Mouse (Mus musculus): ENCODE data around the gene Nabp2. TPM values are rescaled to one million over a fixed set of nuclear protein-coding genes. Genes with fewer than 3 reads are reported as not detected.
A peak's percentile ranks its signal among the peaks of the same experiment; 100 is the strongest.

The Nabp2 gene
- polyA plus RNA-seq, 1 experiment = 23.4 TPM

- Histone ChIP-seq H3K4me3 (replicated peaks; ENCODE audit: extremely low read depth, low read depth, low read length) (peak overlapping the region; percentile 94), H3K4me1 (ENCODE audit: control insufficient read depth, insufficient read depth, low read length) (peaks cover 18% of the 10 kb centered on the region)
- under 1% methylated on average over 14 of the region's 14 CpGs for WGBS
- TF ChIP-seq CTCF (IDR thresholded peaks at IDR 0.05; ENCODE audit: insufficient read depth, low read length) (no peak), POLR2A (IDR thresholded peaks at IDR 0.05; ENCODE audit: borderline replicate concordance, extremely low read depth, low read depth, low read length) (no peak)
- DNase-seq = no peak
Measured at GRCm38 (mm10) chr10:128412055-128412381, 726 bp upstream of the Nabp2 start.

GRCm38 (mm10) chr10:128410560-128410845 lies 789 bp downstream of the Nabp2 start:
- Histone ChIP-seq H3K4me3 (replicated peaks; ENCODE audit: extremely low read depth, low read depth, low read length) (no peak overlapping the region), H3K4me1 (ENCODE audit: control insufficient read depth, insufficient read depth, low read length) (peaks cover 18% of the 10 kb centered on the region)
- 14% methylated on average over 4 of the region's 4 CpGs for WGBS
- no peak for DNase-seq
- no peak for TF ChIP-seq POLR2A (IDR thresholded peaks at IDR 0.05; ENCODE audit: borderline replicate concordance, extremely low read depth, low read depth, low read length)

- TF ChIP-seq POLR2A (IDR thresholded peaks at IDR 0.05; ENCODE audit: borderline replicate concordance, extremely low read depth, low read depth, low read length) (peak; percentile 47; the same call in 1 of the 2 replicates), CTCF (IDR thresholded peaks at IDR 0.05; ENCODE audit: insufficient read depth, low read length) (peak; percentile 51)
- 3% methylated on average over 36 of the region's 36 CpGs for WGBS
- Histone ChIP-seq H3K4me1 (ENCODE audit: control insufficient read depth, insufficient read depth, low read length) (peaks cover 18% of the 10 kb centered on the region), H3K4me3 (replicated peaks; ENCODE audit: extremely low read depth, low read depth, low read length) (peak overlapping the region; percentile 89)
- peak; percentile 91 for DNase-seq
Measured at GRCm38 (mm10) chr10:128409692-128410559, 1.4 kb downstream of the Nabp2 start.

- 17% methylated on average over 35 of the region's 35 CpGs for WGBS
- H3K4me3 ChIP-seq (replicated peaks; ENCODE audit: extremely low read depth, low read depth, low read length) = peak overlapping the region; percentile 89
- DNase-seq = no peak
- peaks cover 18% of the 10 kb centered on the region for H3K4me1 ChIP-seq (ENCODE audit: control insufficient read depth, insufficient read depth, low read length)
- TF ChIP-seq POLR2A (IDR thresholded peaks at IDR 0.05; ENCODE audit: borderline replicate concordance, extremely low read depth, low read depth, low read length) (no peak), CTCF (IDR thresholded peaks at IDR 0.05; ENCODE audit: insufficient read depth, low read length) (no peak)
Measured at GRCm38 (mm10) chr10:128408591-128409535, 2.4 kb downstream of the Nabp2 start.

GRCm38 (mm10) chr10:128403931-128404330 lies 7.4 kb downstream of the Nabp2 start:
- no peak overlapping the region for H3K4me3 ChIP-seq (replicated peaks; ENCODE audit: extremely low read depth, low read depth, low read length)
- peaks cover 3% of the 10 kb centered on the region for H3K4me1 ChIP-seq (ENCODE audit: control insufficient read depth, insufficient read depth, low read length)
- TF ChIP-seq CTCF (IDR thresholded peaks at IDR 0.05; ENCODE audit: insufficient read depth, low read length) (no peak), POLR2A (IDR thresholded peaks at IDR 0.05; ENCODE audit: borderline replicate concordance, extremely low read depth, low read depth, low read length) (no peak)
- no peak for DNase-seq
- WGBS = 80% methylated on average over 7 of the region's 7 CpGs

GRCm38 (mm10) chr10:128401638-128402037 lies 9.7 kb downstream of the Nabp2 start:
- 72% methylated on average over 9 of the region's 9 CpGs for WGBS
- TF ChIP-seq POLR2A (IDR thresholded peaks at IDR 0.05; ENCODE audit: borderline replicate concordance, extremely low read depth, low read depth, low read length) (no peak), CTCF (IDR thresholded peaks at IDR 0.05; ENCODE audit: insufficient read depth, low read length) (no peak)

GRCm38 (mm10) chr10:128401056-128401455 lies 10.2 kb downstream of the Nabp2 start, which contains the start of gene Slc39a5:
Gene Slc39a5, minus strand, starts transcription at chr10:128401229.
- WGBS = 30% methylated on average over 2 of the region's 2 CpGs
- Histone ChIP-seq H3K4me1 (ENCODE audit: control insufficient read depth, insufficient read depth, low read length) (no peaks in the 10 kb centered on the region), H3K4me3 (replicated peaks; ENCODE audit: extremely low read depth, low read depth, low read length) (no peak within 1 kb of the TSS)
- DNase-seq = no peak
- no peak for TF ChIP-seq POLR2A (IDR thresholded peaks at IDR 0.05; ENCODE audit: borderline replicate concordance, extremely low read depth, low read depth, low read length)
- TF ChIP-seq CTCF (IDR thresholded peaks at IDR 0.05; ENCODE audit: insufficient read depth, low read length) = no peak

More at GRCm38 (mm10) chr10:128401638-128402037, 9.7 kb downstream of the Nabp2 start:
- H3K4me3 ChIP-seq (replicated peaks; ENCODE audit: extremely low read depth, low read depth, low read length) = no peak overlapping the region
- no peak for DNase-seq
- no peaks in the 10 kb centered on the region for H3K4me1 ChIP-seq (ENCODE audit: control insufficient read depth, insufficient read depth, low read length)

- TF ChIP-seq POLR2A (IDR thresholded peaks at IDR 0.05; ENCODE audit: borderline replicate concordance, extremely low read depth, low read depth, low read length) (no peak), CTCF (IDR thresholded peaks at IDR 0.05; ENCODE audit: insufficient read depth, low read length) (no peak)
- DNase-seq = no peak
- Histone ChIP-seq H3K4me1 (ENCODE audit: control insufficient read depth, insufficient read depth, low read length) (no peaks in the 10 kb centered on the region), H3K4me3 (replicated peaks; ENCODE audit: extremely low read depth, low read depth, low read length) (no peak overlapping the region)
- WGBS = 42% methylated on average over 5 of the region's 5 CpGs
Measured at GRCm38 (mm10) chr10:128400338-128400737, 11.0 kb downstream of the Nabp2 start.

- WGBS = 53% methylated on average over 7 of the region's 7 CpGs
- no peak for DNase-seq
Measured at GRCm38 (mm10) chr10:128397466-128397865, 13.8 kb downstream of the Nabp2 start.

More at GRCm38 (mm10) chr10:128397466-128397865, 13.8 kb downstream of the Nabp2 start:
- Histone ChIP-seq H3K4me1 (ENCODE audit: control insufficient read depth, insufficient read depth, low read length) (no peaks in the 10 kb centered on the region), H3K4me3 (replicated peaks; ENCODE audit: extremely low read depth, low read depth, low read length) (no peak overlapping the region)
- TF ChIP-seq POLR2A (IDR thresholded peaks at IDR 0.05; ENCODE audit: borderline replicate concordance, extremely low read depth, low read depth, low read length) (no peak), CTCF (IDR thresholded peaks at IDR 0.05; ENCODE audit: insufficient read depth, low read length) (no peak)
